Mouse (Mus musculus) R1 (cell line): ENCODE results near the gene Ranbp1.
A peak's percentile ranks its signal among the peaks of the same experiment; 100 is the strongest.
"Not testable (repeated sequence)": the region's sequence is repeated elsewhere in the genome, so short reads cannot be mapped to it uniquely, and the experiment has no call there.

Experiments
- DNase-seq: peaks from one replicate; pipeline ENCODE4 v3.0.0-alpha.2; 2018; ENCODE audit warnings: low read depth, low spot score

Ranbp1 gene

DNA sequence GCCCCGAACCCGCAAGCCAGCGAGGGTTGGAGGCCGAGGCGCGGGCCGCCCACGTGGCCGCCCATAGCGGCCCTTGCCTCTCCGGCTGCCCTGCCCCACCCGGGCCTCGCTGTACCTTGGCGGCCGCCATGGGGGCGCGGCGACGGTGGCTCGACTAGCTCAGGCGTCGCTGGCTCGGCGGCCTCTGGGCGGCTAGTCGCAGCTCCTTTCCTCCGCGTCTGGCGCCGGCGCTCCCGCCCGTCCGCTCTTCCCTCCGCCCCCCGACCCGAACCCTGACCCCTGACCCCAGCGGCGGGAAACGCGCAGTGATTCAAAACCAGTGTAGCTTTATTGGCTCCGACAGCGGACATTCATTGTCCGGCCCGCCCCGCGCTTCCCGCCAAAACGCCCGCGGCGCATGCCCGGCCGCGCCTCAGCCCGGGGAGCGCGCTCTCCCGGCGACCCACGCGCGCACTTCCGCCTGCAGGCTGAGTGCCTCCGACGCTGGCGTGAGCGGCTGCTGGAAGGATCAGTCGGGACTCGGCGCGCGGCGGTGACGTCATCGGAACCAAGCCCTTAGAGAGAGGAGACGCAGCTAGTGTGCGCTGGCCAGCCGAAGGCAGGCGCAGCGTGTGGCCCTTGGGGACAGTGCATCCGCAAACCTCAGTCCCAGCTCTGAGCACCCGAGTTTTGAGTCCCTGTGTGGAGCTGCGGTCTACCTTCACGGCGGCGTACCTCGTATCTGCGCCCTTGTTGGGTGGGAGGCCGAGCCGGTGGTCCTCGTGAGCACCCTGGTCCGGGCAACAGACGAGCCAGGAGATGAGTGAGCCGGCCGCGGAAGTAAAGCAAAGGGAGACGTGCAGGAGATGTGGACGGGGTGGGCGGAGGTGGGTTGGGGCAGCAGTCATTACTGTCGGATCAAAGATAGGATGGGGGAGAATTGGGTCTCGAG, at the start of gene Ranbp1, which contains the start of gene Trmt2a:
TSS of gene Ranbp1 (minus strand) at position 300 of the 931 bp plus-strand sequence.
TSS of gene Trmt2a (plus strand) at position 247 of the 931 bp plus-strand sequence.
- DNase-seq, result peak; percentile 98

- not testable (repeated sequence) for DNase-seq
Measured at GRCm38 (mm10) chr16:18289614-18290013, 41.1 kb upstream of the Ranbp1 start.

DNA sequence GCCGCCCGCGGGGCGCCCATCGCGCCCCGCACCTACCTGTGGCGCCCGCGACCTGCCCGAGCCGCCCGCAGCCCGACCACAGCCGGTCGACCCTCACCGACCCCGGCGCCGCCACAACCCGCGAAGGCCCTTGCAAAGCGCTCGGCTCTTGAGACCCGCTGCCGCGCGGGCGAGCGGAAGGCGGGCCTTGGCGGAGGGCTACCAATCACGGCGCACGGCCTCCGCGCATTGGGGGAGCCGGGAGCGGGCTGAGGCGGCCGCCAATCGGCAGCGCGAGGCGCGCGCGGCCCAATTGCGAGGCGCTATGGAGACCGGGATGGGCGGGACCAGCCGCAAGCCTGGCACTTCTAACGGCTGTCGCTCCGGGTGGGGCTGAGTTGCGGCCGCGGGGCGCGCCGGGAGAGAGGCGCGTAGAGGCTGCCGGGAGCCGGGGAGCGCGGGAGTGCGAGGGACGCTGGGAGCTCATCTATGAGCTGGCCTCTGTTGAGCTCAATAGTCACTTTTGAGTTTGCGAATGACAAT, 40.6 kb upstream of the Ranbp1 start, which contains the start of gene Dgcr8:
TSS of gene Dgcr8 (minus strand) at position 180 of the 522 bp plus-strand sequence.
- peak; percentile 97 for DNase-seq

DNA sequence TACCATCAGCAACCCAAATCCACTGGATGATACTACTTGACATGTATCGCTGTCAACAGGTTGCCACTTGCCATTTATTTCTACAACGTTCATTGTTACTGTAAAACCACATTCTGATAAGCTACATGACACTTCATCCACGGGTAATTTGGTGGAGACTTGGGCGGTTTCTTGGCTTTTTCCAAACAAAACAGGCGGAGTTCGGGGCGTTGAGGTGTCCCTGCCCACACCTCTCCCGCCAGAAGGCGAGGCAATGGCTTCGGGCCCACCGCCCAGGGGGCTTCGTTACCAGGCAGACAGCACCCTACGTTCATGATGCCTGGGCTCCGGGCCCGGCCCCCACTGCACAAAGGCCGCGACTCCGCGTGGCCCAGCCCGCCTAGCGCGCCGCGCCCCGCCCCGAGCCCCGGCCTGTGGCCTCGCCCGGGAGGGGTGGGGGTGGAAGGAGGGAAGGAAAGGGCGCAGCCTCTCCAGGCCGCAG, 40.1 kb upstream of the Ranbp1 start:
- DNase-seq, result peak; percentile 71

DNA sequence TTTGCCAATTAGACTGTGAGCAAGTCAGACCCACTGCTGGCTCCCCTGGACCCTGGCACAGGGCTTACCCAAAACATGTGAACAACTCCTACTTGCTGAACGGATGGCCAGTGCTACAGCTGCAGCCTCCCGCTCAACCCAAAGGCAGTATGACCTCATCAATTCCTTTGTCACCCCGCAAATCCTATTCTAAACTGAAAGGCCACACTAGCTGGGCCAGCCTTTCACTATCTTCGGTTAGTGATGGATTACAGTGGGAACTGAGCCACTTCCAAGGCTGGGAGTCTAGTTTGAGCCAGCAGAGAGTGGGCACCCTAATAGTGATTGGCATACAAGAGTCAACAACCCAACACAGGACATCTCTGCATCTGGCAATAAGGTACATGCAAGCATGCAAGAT, 39.6 kb upstream of the Ranbp1 start:
- DNase-seq, result peak; percentile 28

GRCm38 (mm10) chr16:18275166-18275565, 26.6 kb upstream of the Ranbp1 start:
- DNase-seq, result peak; percentile 88

DNA sequence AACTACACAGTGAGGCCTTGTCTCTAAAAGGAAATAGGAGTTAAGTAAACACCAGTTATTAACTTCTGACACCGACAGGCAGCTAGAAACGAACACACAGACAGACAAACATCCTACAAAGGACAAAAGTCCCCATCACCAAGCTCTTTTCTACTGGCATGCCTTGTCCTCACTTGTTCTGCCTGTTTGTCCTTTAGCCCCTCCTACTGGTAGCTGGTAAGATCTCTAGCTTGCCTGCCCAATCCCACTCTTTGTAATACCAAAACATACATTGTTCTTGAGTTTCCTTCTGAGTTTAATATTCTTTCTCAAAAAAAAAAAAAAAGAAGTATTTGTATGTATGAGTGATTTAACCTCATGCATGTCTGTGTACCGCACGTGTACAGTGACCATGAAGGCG, 19.6 kb upstream of the Ranbp1 start:
- DNase-seq, result peak; percentile 68

DNA sequence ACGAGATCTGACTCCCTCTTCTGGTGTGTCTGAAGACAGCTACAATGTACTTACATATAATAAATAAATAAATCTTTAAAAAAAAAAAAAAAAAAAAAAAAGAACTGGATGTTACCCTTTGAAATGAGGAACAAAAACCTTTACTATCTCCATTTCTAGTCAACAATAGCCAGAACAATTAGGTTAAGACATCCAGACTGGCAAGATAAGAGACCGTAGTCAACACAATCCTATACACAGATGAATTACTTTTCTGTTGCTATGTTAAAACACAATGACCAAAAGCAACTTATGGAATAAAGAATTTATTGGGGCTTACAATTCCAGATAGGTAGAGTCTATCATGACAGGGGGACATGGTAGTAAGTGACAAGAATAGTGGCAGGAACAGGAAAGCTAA, 16.5 kb upstream of the Ranbp1 start:
- no peak for DNase-seq

DNA sequence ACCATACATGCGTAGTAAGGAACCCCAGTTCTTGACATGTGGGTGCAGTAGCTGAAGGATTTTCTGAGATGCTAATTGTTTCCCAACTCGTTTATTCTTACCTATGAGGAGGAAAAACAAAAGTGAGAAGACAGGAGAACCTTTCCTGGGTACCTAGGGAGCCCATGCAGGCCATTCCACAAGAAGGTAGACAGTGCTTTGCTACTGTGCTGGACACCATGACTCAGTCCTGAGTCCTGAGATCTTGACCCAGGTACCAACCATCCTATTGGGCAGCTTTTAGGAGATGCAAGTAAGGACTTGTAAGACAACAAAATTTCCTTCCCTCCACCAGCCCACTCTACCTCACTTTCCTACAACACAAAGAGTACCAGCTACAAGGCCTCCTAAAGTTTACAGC, 9.7 kb upstream of the Ranbp1 start, which contains the start of gene Gm49776:
TSS of gene Gm49776 (minus strand) at position 101 of the 400 bp plus-strand sequence.
- DNase-seq, result no peak

DNA sequence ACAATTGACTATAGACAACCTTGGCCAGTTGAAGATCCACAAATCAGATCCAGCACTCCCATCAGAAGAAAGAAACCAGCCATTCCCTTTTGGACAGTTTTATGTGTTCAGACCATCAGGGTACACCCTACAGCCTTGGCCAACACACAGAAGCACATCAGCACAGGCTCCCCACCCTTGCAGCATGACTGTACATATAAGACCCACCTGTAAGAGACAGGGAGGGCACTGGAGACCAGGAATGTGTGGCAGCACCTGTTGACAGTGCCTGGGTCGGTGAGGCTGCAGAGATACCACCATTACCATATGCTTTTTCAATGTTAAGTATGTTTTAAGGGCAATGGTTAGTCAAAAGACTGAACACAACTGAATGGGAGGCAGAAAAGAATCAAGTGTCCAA, 5.3 kb upstream of the Ranbp1 start:
- no peak for DNase-seq

DNA sequence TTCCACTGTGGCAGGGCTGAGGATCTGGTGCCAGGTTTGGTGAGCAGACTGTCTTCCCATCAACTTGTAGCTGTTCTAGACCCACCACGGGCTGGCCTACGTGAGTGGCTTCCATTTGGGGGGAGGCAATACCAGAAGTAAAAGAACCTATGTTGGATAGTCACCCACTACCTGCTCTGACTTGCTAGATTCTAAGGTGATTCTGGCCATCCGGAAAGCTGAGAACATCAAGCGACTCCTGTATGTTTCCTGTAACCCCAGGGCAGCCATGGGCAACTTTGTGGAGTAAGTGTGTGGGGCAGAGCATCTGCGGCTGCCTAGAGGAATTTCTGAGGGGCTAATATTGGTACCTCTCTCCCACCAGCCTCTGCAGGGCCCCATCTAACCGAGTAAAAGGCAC, 4.2 kb upstream of the Ranbp1 start:
- no peak for DNase-seq

GRCm38 (mm10) chr16:18250828-18251790, 2.6 kb upstream of the Ranbp1 start:
- no peak for DNase-seq

DNA sequence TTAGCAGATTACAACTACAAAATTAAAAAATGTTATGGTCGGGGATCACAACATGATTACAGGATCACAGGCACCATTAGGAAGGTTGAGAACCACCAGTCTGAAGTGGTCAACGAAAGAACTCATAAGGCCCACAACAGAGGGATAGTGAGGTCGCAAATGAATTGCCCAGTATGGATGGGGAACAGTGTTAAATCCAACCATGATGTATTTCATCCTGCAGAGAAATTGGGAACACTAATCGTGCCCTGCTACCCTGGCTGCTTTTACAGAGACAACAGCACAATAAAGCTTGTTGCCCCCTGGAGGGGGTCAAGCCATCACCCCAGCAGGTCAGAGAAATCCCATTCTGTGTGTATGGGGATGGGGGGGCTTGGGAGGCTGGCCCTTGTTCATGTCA, 1.7 kb upstream of the Ranbp1 start:
- DNase-seq, result no peak

DNA sequence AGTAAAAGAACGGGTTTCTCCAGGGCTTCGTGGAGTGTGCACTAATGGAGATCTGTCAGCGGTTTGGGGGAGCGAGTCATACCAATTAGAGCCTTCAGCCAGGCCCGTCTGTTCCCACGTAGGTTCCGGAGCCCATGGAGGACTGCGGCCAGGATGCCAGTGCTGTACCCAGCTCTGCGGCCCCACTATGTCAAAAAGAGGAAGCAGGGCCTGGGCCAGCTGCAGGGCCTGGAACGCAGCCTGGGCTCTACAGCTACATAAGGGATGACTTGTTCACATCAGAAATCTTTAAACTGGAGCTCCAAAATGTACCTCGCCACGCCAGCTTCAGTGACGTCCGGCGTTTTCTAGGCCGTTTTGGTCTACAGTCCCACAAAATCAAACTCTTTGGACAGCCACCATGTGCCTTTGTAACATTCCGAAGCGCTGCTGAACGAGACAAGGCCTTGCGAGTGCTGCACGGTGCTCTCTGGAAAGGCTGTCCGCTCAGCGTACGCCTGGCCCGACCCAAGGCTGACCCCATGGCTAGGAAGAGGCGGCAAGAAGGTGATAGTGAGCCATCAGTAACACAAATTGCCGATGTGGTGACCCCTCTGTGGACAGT, 934 bp upstream of the Ranbp1 start:
- peak; percentile 35 for DNase-seq

- peak; percentile 56 for DNase-seq
Measured at GRCm38 (mm10) chr16:18247521-18248399, 772 bp downstream of the Ranbp1 start.

DNA sequence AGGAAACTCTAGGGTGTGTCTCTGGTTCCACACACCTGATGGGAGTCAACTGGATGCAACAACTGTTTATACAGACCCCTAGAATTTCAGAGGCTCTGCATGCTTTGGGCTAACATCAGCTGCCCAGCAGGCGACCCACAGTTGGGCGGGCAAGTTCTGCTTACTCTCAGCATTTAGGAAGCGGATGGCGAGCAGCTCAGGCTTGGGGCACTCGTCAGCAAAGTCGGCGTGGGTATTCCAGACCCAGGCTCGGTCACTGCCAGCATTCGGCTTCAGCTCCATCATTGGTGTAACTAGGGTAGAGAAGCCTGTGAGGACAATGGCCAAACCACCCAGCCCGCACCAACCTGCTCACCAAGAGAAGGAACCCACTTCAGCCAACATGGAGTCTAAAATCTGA, 7.0 kb downstream of the Ranbp1 start:
- DNase-seq, result no peak

- no peak for DNase-seq
Measured at GRCm38 (mm10) chr16:18236676-18237501, 11.6 kb downstream of the Ranbp1 start.

GRCm38 (mm10) chr16:18235389-18236065, 13.0 kb downstream of the Ranbp1 start:
- DNase-seq, result peak; percentile 60
